Mouse (Mus musculus): ENCODE measurements around the gene Slc4a11. TPM values are rescaled to one million over a fixed set of nuclear protein-coding genes. Genes with fewer than 3 reads are reported as not detected.

The Slc4a11 gene
- polyA plus RNA-seq, 1 experiment from 2014 or later, result 3.2 TPM

DNA sequence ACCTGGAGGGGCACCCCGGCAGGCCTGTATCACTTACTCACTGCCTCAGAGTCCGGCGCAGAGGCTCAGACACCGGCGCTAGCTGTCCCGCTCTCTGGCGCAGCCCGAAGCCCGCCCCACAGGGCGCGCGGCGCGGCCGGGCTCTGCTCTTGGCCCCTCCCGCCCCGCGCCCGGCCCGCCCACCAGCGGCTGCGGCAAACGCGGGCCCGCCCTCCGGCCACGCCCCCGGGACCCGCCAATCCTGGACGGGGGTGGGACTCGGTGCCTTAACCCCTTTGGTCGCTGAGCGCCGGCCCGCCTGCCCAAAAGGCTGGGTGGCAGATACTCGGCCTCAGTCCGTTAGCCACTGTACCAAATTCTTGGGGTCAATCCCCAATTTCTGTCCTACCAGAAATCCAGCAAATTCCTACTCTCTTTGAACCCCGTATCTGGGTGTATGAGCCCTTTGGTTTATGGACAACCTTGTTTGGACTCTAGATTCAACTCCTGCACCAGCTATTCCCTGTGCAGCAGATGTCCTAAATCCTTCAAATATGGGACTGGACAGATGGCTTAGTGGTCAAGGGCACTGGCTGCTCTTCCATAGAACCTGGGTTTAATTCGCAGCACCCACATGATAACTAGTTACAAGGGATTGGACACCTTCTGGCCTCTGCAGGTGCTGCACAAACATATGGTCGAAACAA is 54.5 kb downstream of the Slc4a11 start, which contains the start of gene Lzts3:
Gene Lzts3 (minus strand): TSS at position 120 of the 686 bp plus-strand sequence.
- Histone ChIP-seq H3K27me3 (peaks cover 12% of the 10 kb centered on the region), H3K4me2 (peak within 1 kb of the TSS; percentile 93), H3K9ac (peak within 1 kb of the TSS; percentile 75), H3K27ac (0 out of 2 replicates have a peak within 1 kb of the TSS, but pooled peaks have one; percentile 60), H3K4me1 (peaks cover 15% of the 10 kb centered on the region), H3K9me3 (no peaks in the 10 kb centered on the region), H3K4me3 (peak within 1 kb of the TSS; percentile 65), H3K36me3 (peaks cover 4% of the 10 kb centered on the region; the same call in 1 of the 2 replicates)
- ATAC-seq (ENCODE audit: insufficient number of reproducible peaks, insufficient read depth, low FRiP score, low TSS enrichment, low read depth), result peak; percentile 91
- 3% methylated on average over 40 of the region's 40 CpGs for WGBS

DNA sequence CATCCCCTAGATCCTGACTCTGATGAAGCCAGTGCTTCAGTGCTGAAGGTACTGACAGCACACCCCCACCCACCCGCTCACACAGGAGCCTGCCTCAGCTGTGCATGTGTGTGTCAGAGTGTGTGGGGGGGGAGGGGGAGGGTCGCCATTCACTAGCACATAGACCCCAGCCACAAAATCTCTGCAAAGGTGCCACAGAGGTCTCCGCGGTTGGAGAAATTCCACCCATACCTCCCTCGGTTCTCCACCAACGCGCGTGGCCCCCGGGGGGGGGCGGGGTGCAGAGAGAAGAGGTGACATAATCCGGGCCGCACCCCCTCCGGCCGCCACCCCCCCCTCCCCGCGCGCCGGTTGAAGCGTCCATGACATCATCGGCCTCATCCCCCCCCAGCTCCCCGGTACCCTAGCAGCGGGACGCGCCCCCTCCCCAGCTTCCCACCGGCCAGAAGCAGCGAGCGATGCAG is 55.1 kb downstream of the Slc4a11 start:
- H3K27ac ChIP-seq, result 0 out of 2 replicates have a peak overlapping the region, but pooled peaks have one; percentile 60
- 0% methylated on average over 26 of the region's 27 CpGs for WGBS
- peak; percentile 41; the same call in 1 of the 2 replicates for ATAC-seq (ENCODE audit: insufficient number of reproducible peaks, insufficient read depth, low FRiP score, low TSS enrichment, low read depth)

DNA sequence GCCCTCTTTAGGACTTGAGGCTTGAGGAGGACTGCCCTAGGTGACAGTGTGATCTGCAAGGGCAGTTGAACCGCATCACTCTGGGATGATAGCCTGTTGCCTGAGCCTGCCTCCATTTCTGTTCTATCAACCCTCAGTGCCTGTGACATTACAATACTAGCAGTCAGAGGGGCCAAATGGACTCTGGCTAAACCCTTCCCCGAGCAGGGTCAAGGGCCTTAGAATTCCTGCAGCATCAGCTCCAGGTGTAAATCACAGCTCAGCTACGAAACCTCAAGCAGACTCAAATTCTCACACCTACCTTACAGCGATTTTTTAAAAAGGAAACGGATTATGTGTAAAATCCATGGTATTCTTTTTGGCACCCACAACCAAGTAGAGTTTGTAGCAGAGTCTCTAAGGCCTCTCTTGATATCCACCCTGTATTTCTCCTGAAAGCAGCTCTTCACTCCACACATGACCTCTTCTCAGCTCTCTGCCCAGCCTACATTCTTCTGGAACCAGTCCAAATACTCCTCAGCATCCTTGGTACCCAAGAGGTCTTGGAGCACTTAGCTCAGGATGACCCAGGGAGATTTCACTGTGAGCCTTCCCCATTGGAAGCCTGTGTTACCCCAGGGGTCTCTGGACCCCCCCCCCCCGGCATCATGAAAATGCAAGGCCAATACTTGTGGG is 55.8 kb downstream of the Slc4a11 start:
- Histone ChIP-seq H3K9me3 (no peaks in the 10 kb centered on the region), H3K27me3 (peaks cover 26% of the 10 kb centered on the region), H3K27ac (no peak overlapping the region), H3K9ac (peak overlapping the region; percentile 75; the same call in 1 of the 2 replicates), H3K36me3 (no peaks in the 10 kb centered on the region), H3K4me3 (peak overlapping the region; percentile 65), H3K4me2 (peak overlapping the region; percentile 93), H3K4me1 (peaks cover 16% of the 10 kb centered on the region)
- WGBS, result 69% methylated on average over 6 of the region's 6 CpGs
- ATAC-seq (ENCODE audit: insufficient number of reproducible peaks, insufficient read depth, low FRiP score, low TSS enrichment, low read depth), result no peak

More for the DNA sequence above, 55.1 kb downstream of the Slc4a11 start:
- Histone ChIP-seq H3K9ac (peak overlapping the region; percentile 75), H3K4me1 (peaks cover 16% of the 10 kb centered on the region), H3K4me3 (peak overlapping the region; percentile 65), H3K4me2 (peak overlapping the region; percentile 93), H3K36me3 (peaks cover 4% of the 10 kb centered on the region; the same call in 1 of the 2 replicates), H3K9me3 (no peaks in the 10 kb centered on the region), H3K27me3 (peaks cover 18% of the 10 kb centered on the region)

DNA sequence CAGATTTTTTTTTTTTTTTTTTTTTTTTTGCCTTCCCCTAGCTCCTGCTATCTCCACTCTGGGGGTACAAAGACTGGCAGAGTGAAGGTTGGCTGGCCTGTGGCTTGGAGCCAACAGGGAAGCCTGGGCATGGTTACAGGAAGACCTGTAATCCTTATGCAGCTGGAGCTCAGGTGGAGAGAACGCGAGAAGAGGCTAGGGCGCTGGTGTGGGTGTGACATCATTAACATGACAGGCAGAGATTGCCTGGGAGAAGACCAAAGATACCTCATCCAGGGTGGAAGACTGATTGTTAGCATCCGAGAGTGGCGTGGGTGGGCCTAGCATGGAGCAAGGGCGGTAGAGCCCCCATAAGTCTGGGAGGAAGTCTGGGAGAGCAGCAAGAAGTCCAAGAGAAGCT is 58.0 kb downstream of the Slc4a11 start:
- no peaks in the 10 kb centered on the region for H3K9me3 ChIP-seq
- no peak overlapping the region for H3K9ac ChIP-seq
- H3K27me3 ChIP-seq, result peaks cover 48% of the 10 kb centered on the region
- H3K36me3 ChIP-seq, result no peaks in the 10 kb centered on the region
- WGBS, result 84% methylated on average over 6 of the region's 6 CpGs
- ATAC-seq (ENCODE audit: insufficient number of reproducible peaks, insufficient read depth, low FRiP score, low TSS enrichment, low read depth), result no peak
- no peak overlapping the region for H3K4me3 ChIP-seq
- H3K27ac ChIP-seq, result no peak overlapping the region
- H3K4me1 ChIP-seq, result peaks cover 37% of the 10 kb centered on the region
- no peak overlapping the region for H3K4me2 ChIP-seq

DNA sequence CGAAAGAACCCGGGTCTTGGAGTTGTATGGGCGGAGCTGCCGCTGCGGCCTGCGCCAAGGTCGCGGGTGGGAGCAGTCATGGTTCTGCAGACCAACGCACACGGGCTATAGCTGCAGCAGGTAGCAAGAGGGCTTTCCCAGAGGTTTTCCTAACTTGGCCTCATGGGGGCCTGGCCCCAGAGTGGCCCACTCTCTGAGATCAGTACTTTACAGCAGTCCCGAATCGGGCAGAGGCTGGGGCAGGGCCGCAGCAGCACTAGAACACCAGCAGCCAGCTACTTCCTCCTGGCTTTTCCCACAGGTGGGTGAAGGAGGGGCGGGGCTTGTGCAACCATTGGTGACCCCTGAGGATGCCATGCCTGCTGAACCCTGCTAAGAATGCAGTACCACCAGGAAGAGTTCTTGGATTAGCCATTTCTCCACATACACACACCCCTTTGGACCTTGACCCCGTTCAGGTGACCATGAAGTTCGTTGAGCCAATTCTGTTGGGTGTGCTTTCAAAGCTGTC is 59.2 kb downstream of the Slc4a11 start:
- H3K9me3 ChIP-seq, result no peaks in the 10 kb centered on the region
- peaks cover 59% of the 10 kb centered on the region for H3K27me3 ChIP-seq
- H3K36me3 ChIP-seq, result no peaks in the 10 kb centered on the region
- H3K27ac ChIP-seq, result no peak overlapping the region
- H3K4me1 ChIP-seq, result peaks cover 38% of the 10 kb centered on the region
- no peak overlapping the region for H3K4me3 ChIP-seq
- H3K4me2 ChIP-seq, result no peak overlapping the region
- H3K9ac ChIP-seq, result peak overlapping the region; percentile 44
- no peak for ATAC-seq (ENCODE audit: insufficient number of reproducible peaks, insufficient read depth, low FRiP score, low TSS enrichment, low read depth)
- WGBS, result 28% methylated on average over 16 of the region's 16 CpGs

DNA sequence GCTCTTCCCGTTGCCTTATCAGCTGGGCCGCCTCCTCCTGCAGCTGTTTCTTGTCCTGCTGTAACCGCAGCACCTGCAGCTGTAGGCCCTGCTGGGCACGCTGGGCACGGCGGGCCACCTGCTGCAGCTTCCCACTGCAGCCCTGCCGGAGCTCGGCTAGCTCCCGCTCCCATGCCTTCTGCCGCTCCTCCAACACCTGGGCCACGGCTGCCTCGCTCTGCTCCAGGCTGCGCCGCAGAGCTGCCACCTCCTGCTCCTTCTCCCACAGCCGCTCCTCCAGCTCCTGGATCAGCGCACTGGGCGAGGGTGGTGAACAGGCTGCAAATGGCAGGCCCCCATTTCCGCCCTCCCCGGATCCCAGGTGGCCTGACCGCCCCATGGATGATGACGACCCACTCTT is 61.5 kb downstream of the Slc4a11 start:
- Histone ChIP-seq H3K9me3 (no peaks in the 10 kb centered on the region), H3K27me3 (peaks cover 63% of the 10 kb centered on the region), H3K4me2 (peak overlapping the region; percentile 90), H3K4me1 (peaks cover 28% of the 10 kb centered on the region), H3K27ac (no peak overlapping the region), H3K36me3 (no peaks in the 10 kb centered on the region), H3K9ac (0 out of 2 replicates have a peak overlapping the region, but pooled peaks have one; percentile 73), H3K4me3 (peak overlapping the region; percentile 50)
- no peak for ATAC-seq (ENCODE audit: insufficient number of reproducible peaks, insufficient read depth, low FRiP score, low TSS enrichment, low read depth)
- 15% methylated on average over 21 of the region's 21 CpGs for WGBS

DNA sequence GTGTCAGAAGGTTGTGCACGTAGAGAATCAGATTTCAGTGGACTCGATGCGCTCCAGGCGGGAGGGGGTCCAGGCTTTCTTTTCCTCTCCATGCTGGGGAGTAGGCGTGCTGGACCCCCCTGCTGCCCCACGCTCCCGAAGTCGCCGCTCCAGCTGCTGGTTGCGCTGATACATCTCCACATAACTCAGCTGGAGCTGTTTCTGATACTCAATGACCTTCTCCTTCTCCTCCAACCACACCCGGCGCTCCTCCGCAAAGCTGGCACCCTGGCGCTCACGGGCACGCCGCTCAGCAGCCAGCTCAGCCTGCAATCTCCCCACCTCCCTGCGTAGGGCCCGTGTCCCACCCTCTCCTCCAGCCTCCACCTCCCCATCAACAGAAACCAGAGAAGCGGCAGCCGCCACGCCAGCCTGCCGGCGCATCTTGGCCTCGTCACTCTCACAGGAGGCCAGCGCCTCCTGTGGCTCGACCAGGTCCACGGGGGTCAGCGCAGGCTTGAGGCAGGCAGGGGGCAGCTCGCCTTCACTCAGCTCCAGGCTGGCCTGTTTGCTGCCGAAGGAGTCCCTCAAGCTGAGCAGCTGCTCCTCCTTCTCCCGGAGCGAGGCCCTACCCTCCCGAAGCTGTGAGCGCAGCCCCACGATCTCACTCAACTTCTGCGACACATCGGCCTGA is 62.4 kb downstream of the Slc4a11 start:
- peak overlapping the region; percentile 50 for H3K4me3 ChIP-seq
- H3K36me3 ChIP-seq, result no peaks in the 10 kb centered on the region
- H3K9ac ChIP-seq, result peak overlapping the region; percentile 73
- peak overlapping the region; percentile 90 for H3K4me2 ChIP-seq
- no peak overlapping the region for H3K27ac ChIP-seq
- peak; percentile 49; the same call in 1 of the 2 replicates for ATAC-seq (ENCODE audit: insufficient number of reproducible peaks, insufficient read depth, low FRiP score, low TSS enrichment, low read depth)
- 1% methylated on average over 38 of the region's 38 CpGs for WGBS
- H3K9me3 ChIP-seq, result no peaks in the 10 kb centered on the region
- peaks cover 63% of the 10 kb centered on the region for H3K27me3 ChIP-seq
- peaks cover 28% of the 10 kb centered on the region for H3K4me1 ChIP-seq

Other genes starting within 250 kb of the Slc4a11 start
- 113 and 114 TPM in 2 replicates for gene Ptpra, start 247.2 kb downstream of the Slc4a11 start, polyA plus RNA-seq (2015; fragmentation: Nextera tagmentation; extraction: Ambion mirVana)
- 76.0 and 89.4 TPM in 2 replicates for gene Mrps26, start 133.8 kb downstream of the Slc4a11 start, polyA plus RNA-seq (2015; fragmentation: Nextera tagmentation; extraction: Ambion mirVana)
- gene Oxt, start 121.3 kb downstream of the Slc4a11 start, polyA plus RNA-seq (2015; fragmentation: Nextera tagmentation; extraction: Ambion mirVana), result not detected in 2 replicates
- not detected in 2 replicates for gene Avp, start 115.0 kb downstream of the Slc4a11 start, polyA plus RNA-seq (2015; fragmentation: Nextera tagmentation; extraction: Ambion mirVana)
- 14.7 and 16.2 TPM in 2 replicates for gene Fastkd5, start 67.5 kb downstream of the Slc4a11 start, polyA plus RNA-seq (2015; fragmentation: Nextera tagmentation; extraction: Ambion mirVana)
- 13.2 and 14.2 TPM in 2 replicates for gene Ubox5, start 67.5 kb downstream of the Slc4a11 start, polyA plus RNA-seq (2015; fragmentation: Nextera tagmentation; extraction: Ambion mirVana)
- 4.5 and 5.1 TPM in 2 replicates for gene Lzts3, start 54.7 kb downstream of the Slc4a11 start, polyA plus RNA-seq (2015; fragmentation: Nextera tagmentation; extraction: Ambion mirVana)
- 61.7 and 72.7 TPM in 2 replicates for gene Ddrgk1, start 32.9 kb downstream of the Slc4a11 start, polyA plus RNA-seq (2015; fragmentation: Nextera tagmentation; extraction: Ambion mirVana)
- gene Itpa, start 29.9 kb downstream of the Slc4a11 start, polyA plus RNA-seq (2015; fragmentation: Nextera tagmentation; extraction: Ambion mirVana), result 118 and 126 TPM in 2 replicates
- gene 4930402H24Rik, start 208.9 kb upstream of the Slc4a11 start, polyA plus RNA-seq (2015; fragmentation: Nextera tagmentation; extraction: Ambion mirVana), result 43.2 and 49.5 TPM in 2 replicates
- gene Atrn, start 209.0 kb upstream of the Slc4a11 start, polyA plus RNA-seq (2015; fragmentation: Nextera tagmentation; extraction: Ambion mirVana), result 9.6 and 10.7 TPM in 2 replicates